Mouse (Mus musculus): ENCODE results near the gene Mageb18.
"Not testable (repeated sequence)": the region's sequence is repeated elsewhere in the genome, so short reads cannot be mapped to it uniquely, and the experiment has no call there.

Gene Mageb18

DNA sequence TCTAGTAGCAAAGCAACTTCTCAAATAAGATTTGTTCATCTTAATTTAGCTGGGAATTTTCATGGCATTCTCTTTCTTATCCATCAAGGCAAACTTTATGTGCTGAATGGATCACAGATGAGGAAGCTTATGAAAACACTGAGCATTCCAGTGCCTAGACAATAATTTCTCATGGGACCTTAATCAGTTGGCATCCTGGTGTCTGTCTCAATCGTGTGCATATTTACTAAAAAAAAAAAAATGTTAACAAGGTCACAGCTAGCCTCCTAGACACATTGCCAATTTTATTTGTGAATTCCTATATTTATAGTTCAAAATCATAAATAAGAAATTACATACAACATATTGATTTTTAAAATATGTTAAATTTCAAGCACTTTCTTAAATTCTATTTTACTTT is at the start of gene Mageb18:
Gene Mageb18, minus strand, starts transcription at position 101 of the 400 bp plus-strand sequence.
- no peak for DNase-seq

- no peak for DNase-seq
Measured at GRCm38 (mm10) chrX:92612788-92613187, 13.4 kb upstream of the Mageb18 start.

DNA sequence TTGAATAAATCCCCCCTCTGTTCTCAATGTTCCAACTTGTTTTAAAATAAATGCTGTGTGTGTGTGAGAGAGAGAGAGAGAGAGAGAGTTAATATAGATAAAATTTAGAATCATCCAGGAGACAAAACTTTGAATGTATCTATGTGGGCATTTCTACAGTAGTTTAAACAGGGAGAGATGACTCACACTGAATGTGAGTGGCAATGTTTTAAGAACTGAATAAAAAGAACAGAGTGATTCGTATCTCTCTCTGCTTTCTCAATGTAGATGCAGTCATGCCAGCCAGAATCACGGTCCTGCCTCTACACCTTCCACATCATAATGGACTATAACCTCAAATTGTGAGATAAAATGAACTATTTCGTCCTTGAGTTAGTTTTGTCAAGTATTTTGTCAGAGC is 11.1 kb upstream of the Mageb18 start:
- no peak for DNase-seq

- DNase-seq, result no peak
Measured at GRCm38 (mm10) chrX:92597324-92597723, 2.0 kb downstream of the Mageb18 start.

- no peak for DNase-seq
Measured at GRCm38 (mm10) chrX:92527826-92528225, 71.5 kb downstream of the Mageb18 start.

GRCm38 (mm10) chrX:92498254-92498653 is 101.1 kb downstream of the Mageb18 start:
- no peak for DNase-seq

DNA sequence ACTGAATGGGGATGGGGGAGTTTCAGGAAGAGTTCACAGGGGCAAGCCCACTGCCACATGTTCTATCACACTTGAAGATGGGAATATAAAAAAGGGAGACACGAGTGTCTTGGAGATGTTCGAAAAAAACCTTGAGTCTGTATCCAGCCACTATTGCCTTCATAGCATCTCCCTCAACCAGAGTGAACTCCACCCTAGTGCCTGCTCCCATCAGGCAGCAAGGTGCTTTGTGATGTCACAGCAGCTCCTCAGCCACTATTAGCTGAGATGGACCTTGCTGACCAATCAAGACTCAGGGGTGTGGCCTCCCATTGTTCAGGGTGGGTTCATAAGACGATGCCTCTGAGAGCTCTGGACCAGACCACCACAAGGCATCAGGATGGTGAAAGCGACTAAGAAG is 109.7 kb downstream of the Mageb18 start, which contains the start of gene Gm5941:
Gene Gm5941, plus strand, starts transcription at position 301 of the 400 bp plus-strand sequence.
- DNase-seq, result not testable (repeated sequence)

GRCm38 (mm10) chrX:92464773-92465172 is 134.6 kb downstream of the Mageb18 start:
- no peak for DNase-seq

- DNase-seq, result no peak
Measured at GRCm38 (mm10) chrX:92460496-92460895, 138.9 kb downstream of the Mageb18 start.

GRCm38 (mm10) chrX:92387384-92387783 is 212.0 kb downstream of the Mageb18 start:
- DNase-seq, result no peak

DNA sequence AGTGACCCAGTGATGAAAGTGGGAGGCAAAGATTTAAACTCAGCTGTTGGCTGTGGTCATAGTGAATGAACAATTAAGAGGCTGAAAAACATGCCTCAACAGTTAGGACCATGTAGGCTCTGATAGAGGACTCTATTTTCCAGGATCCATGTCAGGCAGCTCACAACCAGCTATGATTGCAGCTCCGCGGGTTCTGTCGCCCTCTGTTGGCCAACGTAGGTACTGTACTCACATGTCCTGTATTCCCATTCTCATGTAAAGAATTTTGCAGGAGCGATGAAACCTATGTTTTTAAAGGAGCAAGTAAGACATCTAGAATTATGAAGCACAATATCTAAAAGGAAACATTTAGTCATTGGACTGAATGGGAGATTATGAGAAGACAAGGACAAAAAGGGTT is 256.4 kb downstream of the Mageb18 start:
- DNase-seq, result peak; percentile 25

GRCm38 (mm10) chrX:92340906-92341305 is 258.5 kb downstream of the Mageb18 start:
- DNase-seq, result no peak

DNA sequence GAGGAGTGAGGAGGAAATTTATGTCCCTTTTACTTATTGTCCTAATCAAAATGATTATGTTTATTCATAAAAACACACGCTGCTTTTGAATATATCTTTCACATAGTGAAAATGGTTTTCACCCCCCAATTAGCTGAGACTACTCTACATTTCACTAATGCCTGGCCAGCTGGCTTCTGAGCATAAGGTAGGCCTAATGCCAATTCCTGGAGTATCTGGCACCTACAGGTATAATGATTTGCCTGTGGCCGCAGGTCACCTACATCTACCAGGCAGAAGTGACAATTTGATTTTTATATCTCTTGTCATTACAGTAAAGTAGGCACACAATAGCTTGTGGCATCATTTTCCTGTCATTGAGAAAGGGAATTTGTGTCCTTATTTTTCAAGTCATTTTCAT is 259.8 kb downstream of the Mageb18 start:
- DNase-seq, result no peak

GRCm38 (mm10) chrX:92333459-92333858 is 265.9 kb downstream of the Mageb18 start:
- no peak for DNase-seq

- no peak for DNase-seq
Measured at GRCm38 (mm10) chrX:92323599-92323998, 275.8 kb downstream of the Mageb18 start.

- no peak for DNase-seq
Measured at GRCm38 (mm10) chrX:92280619-92281018, 318.8 kb downstream of the Mageb18 start.

All from cerebellum, adult 8-10 months (tissue).